Mouse (Mus musculus): ENCODE data around the gene Lbhd1. TPM values are rescaled to one million over a fixed set of nuclear protein-coding genes. Genes with fewer than 3 reads are reported as not detected.

Lbhd1 gene
- polyA plus RNA-seq, 1 experiment, result 13.4 TPM

DNA sequence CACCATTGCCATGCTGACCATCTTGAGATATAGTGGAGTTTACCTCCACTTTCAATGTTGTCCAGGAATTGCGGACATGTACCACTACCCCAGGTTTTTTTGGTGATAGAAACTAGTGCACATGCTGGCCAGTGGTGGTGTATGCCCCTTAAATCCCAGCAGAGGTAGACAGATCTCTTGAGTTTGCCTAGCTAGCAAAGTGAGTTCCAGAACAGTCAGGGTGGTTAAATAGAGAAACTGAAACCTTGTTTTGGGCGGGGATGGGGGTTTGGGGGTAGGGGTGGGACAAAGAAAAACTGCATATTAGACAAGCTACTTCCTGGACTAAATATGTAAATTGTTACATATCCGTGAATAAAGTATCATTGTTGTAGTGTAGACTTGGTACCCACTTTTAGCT lies 35.5 kb downstream of the Lbhd1 start:
- peaks cover 29% of the 10 kb centered on the region for H3K36me3 ChIP-seq (ENCODE audit: control insufficient read depth, insufficient read depth, low read length, poor library complexity, severe bottlenecking)
- TF ChIP-seq CTCF (IDR thresholded peaks at IDR 0.05; ENCODE audit: low read depth, low read length) (no peak), EP300 (IDR thresholded peaks at IDR 0.05; ENCODE audit: insufficient read depth, low read depth, low read length) (no peak), POLR2A (IDR thresholded peaks at IDR 0.05; ENCODE audit: insufficient read depth, low read length) (no peak)
- H3K27ac ChIP-seq (ENCODE audit: insufficient read depth, low read length), result peak overlapping the region; percentile 77; the same call in 1 of the 2 replicates
- H3K27me3 ChIP-seq (ENCODE audit: control insufficient read depth, insufficient read depth, low read length, poor library complexity, severe bottlenecking), result no peaks in the 10 kb centered on the region
- H3K4me3 ChIP-seq (ENCODE audit: low read depth, low read length), result no peak overlapping the region
- H3K9ac ChIP-seq (ENCODE audit: low read depth, poor library complexity, severe bottlenecking), result peak overlapping the region; percentile 65
- peaks cover 2% of the 10 kb centered on the region for H3K4me1 ChIP-seq (ENCODE audit: control insufficient read depth, insufficient read depth, low read length)
- no peaks in the 10 kb centered on the region for H3K9me3 ChIP-seq (replicated peaks; ENCODE audit: control insufficient read depth, insufficient read depth, low read length, poor library complexity, severe bottlenecking)

DNA sequence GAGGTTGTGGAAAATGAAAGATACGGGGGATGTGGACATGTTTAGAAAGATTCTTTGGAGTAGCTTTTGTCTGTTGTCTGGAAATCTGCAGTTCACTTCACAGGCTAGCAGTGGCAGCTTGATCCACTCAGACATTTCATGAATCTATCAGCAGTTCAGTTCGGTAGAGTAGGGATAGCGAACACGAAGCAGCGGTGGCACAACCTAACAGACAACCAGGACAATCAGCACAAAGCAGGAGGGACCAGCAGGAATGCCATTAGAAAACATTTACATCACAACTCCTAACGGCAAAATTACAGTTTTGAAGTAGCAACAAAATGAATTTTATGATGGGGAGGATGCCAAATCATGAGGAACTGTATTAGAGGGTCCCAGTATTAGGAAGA lies 36.1 kb downstream of the Lbhd1 start:
- H3K27ac ChIP-seq (ENCODE audit: insufficient read depth, low read length), result peak overlapping the region; percentile 77
- H3K36me3 ChIP-seq (ENCODE audit: control insufficient read depth, insufficient read depth, low read length, poor library complexity, severe bottlenecking), result peaks cover 22% of the 10 kb centered on the region
- H3K9me3 ChIP-seq (replicated peaks; ENCODE audit: control insufficient read depth, insufficient read depth, low read length, poor library complexity, severe bottlenecking), result no peaks in the 10 kb centered on the region
- TF ChIP-seq CTCF (IDR thresholded peaks at IDR 0.05; ENCODE audit: low read depth, low read length) (no peak), EP300 (IDR thresholded peaks at IDR 0.05; ENCODE audit: insufficient read depth, low read depth, low read length) (no peak), POLR2A (IDR thresholded peaks at IDR 0.05; ENCODE audit: insufficient read depth, low read length) (no peak)
- peak overlapping the region; percentile 65 for H3K9ac ChIP-seq (ENCODE audit: low read depth, poor library complexity, severe bottlenecking)
- H3K4me1 ChIP-seq (ENCODE audit: control insufficient read depth, insufficient read depth, low read length), result peaks cover 2% of the 10 kb centered on the region
- H3K4me3 ChIP-seq (ENCODE audit: low read depth, low read length), result 0 out of 2 replicates have a peak overlapping the region, but pooled peaks have one; percentile 30
- H3K27me3 ChIP-seq (ENCODE audit: control insufficient read depth, insufficient read depth, low read length, poor library complexity, severe bottlenecking), result no peaks in the 10 kb centered on the region

DNA sequence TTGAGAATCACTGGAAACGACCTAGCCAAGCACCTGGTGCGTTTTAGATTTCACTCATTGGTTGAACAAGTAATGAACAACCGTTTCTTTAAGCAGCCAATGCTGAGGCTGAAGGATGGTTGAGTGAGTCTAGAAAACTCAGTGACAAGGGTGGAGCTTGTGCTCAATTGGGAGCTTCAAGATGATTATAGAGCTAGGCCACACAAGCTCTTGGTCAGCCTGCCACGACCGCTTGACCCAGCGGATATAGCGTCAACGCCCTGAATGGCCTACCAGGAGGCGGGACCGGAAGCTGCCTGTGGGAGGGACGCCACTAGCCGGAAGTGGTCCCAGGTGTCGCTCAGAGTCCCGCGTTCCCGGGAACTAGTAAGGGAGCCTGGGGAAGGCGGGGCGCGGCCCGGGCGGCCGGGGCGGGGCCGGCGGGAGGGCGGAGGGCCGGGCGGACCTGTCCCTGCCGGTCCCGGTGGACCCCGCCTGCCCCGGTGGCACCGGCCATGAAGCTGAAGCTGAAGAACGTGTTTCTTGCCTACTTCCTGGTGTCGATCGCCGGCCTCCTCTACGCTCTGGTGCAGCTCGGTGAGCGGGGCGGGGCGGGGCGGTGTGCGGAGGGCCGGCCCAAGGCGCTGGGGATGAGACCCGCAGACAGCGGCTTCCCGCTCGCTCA lies 36.7 kb downstream of the Lbhd1 start, which contains the start of gene B3gat3:
B3gat3 (plus strand) TSS at position 302 of the 664 bp plus-strand sequence.
- H3K27me3 ChIP-seq (ENCODE audit: control insufficient read depth, insufficient read depth, low read length, poor library complexity, severe bottlenecking), result no peaks in the 10 kb centered on the region
- no peaks in the 10 kb centered on the region for H3K9me3 ChIP-seq (replicated peaks; ENCODE audit: control insufficient read depth, insufficient read depth, low read length, poor library complexity, severe bottlenecking)
- peak within 1 kb of the TSS; percentile 78 for H3K4me3 ChIP-seq (ENCODE audit: low read depth, low read length)
- TF ChIP-seq CTCF (IDR thresholded peaks at IDR 0.05; ENCODE audit: low read depth, low read length) (no peak), EP300 (IDR thresholded peaks at IDR 0.05; ENCODE audit: insufficient read depth, low read depth, low read length) (0 out of 2 replicates have a peak, but pooled peaks have one; percentile 15), POLR2A (IDR thresholded peaks at IDR 0.05; ENCODE audit: insufficient read depth, low read length) (peak; percentile 80)
- peaks cover 2% of the 10 kb centered on the region for H3K4me1 ChIP-seq (ENCODE audit: control insufficient read depth, insufficient read depth, low read length)
- peak within 1 kb of the TSS; percentile 65 for H3K9ac ChIP-seq (ENCODE audit: low read depth, poor library complexity, severe bottlenecking)
- H3K36me3 ChIP-seq (ENCODE audit: control insufficient read depth, insufficient read depth, low read length, poor library complexity, severe bottlenecking), result peaks cover 17% of the 10 kb centered on the region
- H3K27ac ChIP-seq (ENCODE audit: insufficient read depth, low read length), result peak within 1 kb of the TSS; percentile 77

DNA sequence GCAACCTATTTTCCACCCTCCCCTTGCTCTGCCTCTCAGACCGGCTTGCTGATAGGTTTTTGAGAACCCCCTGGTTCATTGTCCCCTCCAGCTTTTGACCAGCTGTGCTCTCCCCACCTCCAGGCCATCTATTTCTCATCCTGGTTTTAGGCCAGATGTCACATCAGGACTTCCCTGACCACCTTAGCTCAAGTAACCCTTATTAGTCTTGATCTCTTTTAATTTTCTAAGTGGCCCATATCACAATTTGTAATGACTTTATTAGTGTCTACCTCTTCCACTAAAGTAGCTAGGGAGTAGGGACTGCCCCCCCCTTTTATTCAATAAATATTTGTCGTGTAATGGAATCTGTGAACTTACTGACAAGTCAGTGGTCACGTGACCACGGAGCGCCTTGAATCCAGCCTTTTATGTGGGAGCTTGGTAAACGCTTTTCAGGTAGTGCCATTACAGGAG lies 37.3 kb downstream of the Lbhd1 start:
- TF ChIP-seq CTCF (IDR thresholded peaks at IDR 0.05; ENCODE audit: low read depth, low read length) (no peak), EP300 (IDR thresholded peaks at IDR 0.05; ENCODE audit: insufficient read depth, low read depth, low read length) (no peak), POLR2A (IDR thresholded peaks at IDR 0.05; ENCODE audit: insufficient read depth, low read length) (no peak)
- peaks cover 2% of the 10 kb centered on the region for H3K4me1 ChIP-seq (ENCODE audit: control insufficient read depth, insufficient read depth, low read length)
- no peaks in the 10 kb centered on the region for H3K9me3 ChIP-seq (replicated peaks; ENCODE audit: control insufficient read depth, insufficient read depth, low read length, poor library complexity, severe bottlenecking)

DNA sequence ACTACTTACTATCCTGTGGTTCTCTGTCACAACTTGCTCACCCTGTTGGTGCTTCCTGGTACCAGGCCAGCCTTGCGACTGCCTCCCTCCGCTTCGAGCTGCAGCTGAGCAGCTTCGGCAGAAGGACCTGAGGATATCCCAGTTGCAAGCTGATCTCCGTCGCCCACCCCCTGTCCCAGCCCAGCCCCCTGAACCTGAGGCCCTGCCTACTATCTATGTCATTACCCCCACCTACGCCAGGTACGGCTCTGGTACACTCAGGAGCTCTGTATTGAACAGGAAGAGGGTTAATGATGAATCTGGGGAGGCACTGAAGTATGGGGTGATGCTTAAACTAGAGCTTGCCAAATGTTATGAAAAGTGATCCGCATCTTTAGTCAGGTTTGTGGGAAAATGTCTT lies 38.2 kb downstream of the Lbhd1 start:
- Histone ChIP-seq H3K4me3 (ENCODE audit: low read depth, low read length) (no peak overlapping the region), H3K9me3 (replicated peaks; ENCODE audit: control insufficient read depth, insufficient read depth, low read length, poor library complexity, severe bottlenecking) (no peaks in the 10 kb centered on the region)

More for the DNA sequence above, 37.3 kb downstream of the Lbhd1 start:
- peaks cover 10% of the 10 kb centered on the region for H3K36me3 ChIP-seq (ENCODE audit: control insufficient read depth, insufficient read depth, low read length, poor library complexity, severe bottlenecking)
- no peaks in the 10 kb centered on the region for H3K27me3 ChIP-seq (ENCODE audit: control insufficient read depth, insufficient read depth, low read length, poor library complexity, severe bottlenecking)
- no peak overlapping the region for H3K27ac ChIP-seq (ENCODE audit: insufficient read depth, low read length)
- H3K9ac ChIP-seq (ENCODE audit: low read depth, poor library complexity, severe bottlenecking), result peak overlapping the region; percentile 65
- H3K4me3 ChIP-seq (ENCODE audit: low read depth, low read length), result peak overlapping the region; percentile 78

DNA sequence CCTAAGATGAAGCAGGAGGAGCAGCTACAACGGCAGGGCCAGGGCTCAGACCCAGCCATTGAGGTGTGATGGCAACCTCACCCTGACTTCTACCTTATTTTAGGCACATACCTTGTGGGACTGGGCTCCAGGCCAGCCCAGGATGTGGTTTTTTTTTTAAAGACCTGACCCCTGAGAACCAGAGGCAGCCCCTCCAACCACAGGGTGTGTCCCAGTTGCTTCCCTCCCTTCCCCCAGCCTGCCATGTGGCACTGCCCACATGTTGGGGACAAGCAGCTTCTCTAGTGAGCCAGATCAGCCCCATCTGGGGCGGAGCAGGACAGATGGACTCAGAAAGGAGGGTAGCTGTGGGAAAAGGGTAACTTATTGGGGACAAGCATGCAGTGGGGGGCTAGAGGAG lies 43.2 kb downstream of the Lbhd1 start:
- H3K27me3 ChIP-seq (ENCODE audit: control insufficient read depth, insufficient read depth, low read length, poor library complexity, severe bottlenecking), result no peaks in the 10 kb centered on the region
- no peaks in the 10 kb centered on the region for H3K4me1 ChIP-seq (ENCODE audit: control insufficient read depth, insufficient read depth, low read length)
- no peak overlapping the region for H3K4me3 ChIP-seq (ENCODE audit: low read depth, low read length)
- H3K9me3 ChIP-seq (replicated peaks; ENCODE audit: control insufficient read depth, insufficient read depth, low read length, poor library complexity, severe bottlenecking), result no peaks in the 10 kb centered on the region
- peaks cover 3% of the 10 kb centered on the region; the same call in 1 of the 2 replicates for H3K36me3 ChIP-seq (ENCODE audit: control insufficient read depth, insufficient read depth, low read length, poor library complexity, severe bottlenecking)
- no peak for TF ChIP-seq EP300 (IDR thresholded peaks at IDR 0.05; ENCODE audit: insufficient read depth, low read depth, low read length)
- no peak overlapping the region for H3K27ac ChIP-seq (ENCODE audit: insufficient read depth, low read length)
- H3K9ac ChIP-seq (ENCODE audit: low read depth, poor library complexity, severe bottlenecking), result no peak overlapping the region

More for the DNA sequence above, 38.2 kb downstream of the Lbhd1 start:
- H3K27me3 ChIP-seq (ENCODE audit: control insufficient read depth, insufficient read depth, low read length, poor library complexity, severe bottlenecking), result no peaks in the 10 kb centered on the region
- H3K36me3 ChIP-seq (ENCODE audit: control insufficient read depth, insufficient read depth, low read length, poor library complexity, severe bottlenecking), result peaks cover 4% of the 10 kb centered on the region; the same call in 1 of the 2 replicates
- H3K27ac ChIP-seq (ENCODE audit: insufficient read depth, low read length), result no peak overlapping the region
- H3K4me1 ChIP-seq (ENCODE audit: control insufficient read depth, insufficient read depth, low read length), result peaks cover 2% of the 10 kb centered on the region
- no peak for TF ChIP-seq EP300 (IDR thresholded peaks at IDR 0.05; ENCODE audit: insufficient read depth, low read depth, low read length)
- TF ChIP-seq CTCF (IDR thresholded peaks at IDR 0.05; ENCODE audit: low read depth, low read length), result no peak
- no peak for TF ChIP-seq POLR2A (IDR thresholded peaks at IDR 0.05; ENCODE audit: insufficient read depth, low read length)
- no peak overlapping the region for H3K9ac ChIP-seq (ENCODE audit: low read depth, poor library complexity, severe bottlenecking)
